Mouse (Mus musculus) CD8-positive naive resting alpha-beta T cell, adult 2 months (primary cell): Measurements from ENCODE around the gene Ugt1a2.
"Not testable (repeated sequence)": the region's sequence is repeated elsewhere in the genome, so short reads cannot be mapped to it uniquely, and the experiment has no call there.

Experiments
- DNase-seq, 2 experiments: peaks; one replicate each; pipeline ENCODE4 v3.0.0; 2022; ENCODE audit warnings: low read depth in 2 of 2, low spot score in 2 of 2

The Ugt1a2 gene

DNA sequence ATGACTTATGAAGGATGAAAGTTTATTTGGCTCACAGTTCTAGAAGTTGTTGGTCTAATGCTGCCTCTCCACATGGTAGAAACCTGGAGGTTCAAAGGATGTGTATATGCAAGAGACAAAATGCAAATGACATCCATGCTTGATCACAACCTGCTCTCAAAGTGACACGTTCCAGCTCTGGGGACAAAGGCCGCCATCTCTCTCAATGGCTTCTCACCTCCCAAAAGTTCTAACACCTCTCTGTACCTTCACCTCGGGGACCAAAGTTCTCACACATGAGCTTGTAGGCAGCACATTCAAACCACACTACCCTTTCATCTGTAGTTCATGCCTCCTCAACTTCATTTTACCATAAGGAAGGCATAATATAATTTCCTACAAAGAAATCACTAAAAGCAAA is 17.2 kb downstream of the Ugt1a2 start:
- DNase-seq, result peak in 1 of 2 experiments; percentile 1

GRCm38 (mm10) chr1:88218051-88218450 is 17.6 kb downstream of the Ugt1a2 start:
- peak; percentile 1 to 8 for DNase-seq

GRCm38 (mm10) chr1:88218591-88218990 is 18.2 kb downstream of the Ugt1a2 start:
- peak in 1 of 2 experiments; percentile 1 for DNase-seq

- DNase-seq, result peak in 1 of 2 experiments; percentile 1
These were observed 18.7 kb downstream of the Ugt1a2 start for GRCm38 (mm10) chr1:88219054-88219453.

- peak; percentile 1 to 2 for DNase-seq
These were observed 19.9 kb downstream of the Ugt1a2 start for GRCm38 (mm10) chr1:88220336-88220735.

GRCm38 (mm10) chr1:88222216-88222615 is 21.8 kb downstream of the Ugt1a2 start:
- DNase-seq, result no peak

DNA sequence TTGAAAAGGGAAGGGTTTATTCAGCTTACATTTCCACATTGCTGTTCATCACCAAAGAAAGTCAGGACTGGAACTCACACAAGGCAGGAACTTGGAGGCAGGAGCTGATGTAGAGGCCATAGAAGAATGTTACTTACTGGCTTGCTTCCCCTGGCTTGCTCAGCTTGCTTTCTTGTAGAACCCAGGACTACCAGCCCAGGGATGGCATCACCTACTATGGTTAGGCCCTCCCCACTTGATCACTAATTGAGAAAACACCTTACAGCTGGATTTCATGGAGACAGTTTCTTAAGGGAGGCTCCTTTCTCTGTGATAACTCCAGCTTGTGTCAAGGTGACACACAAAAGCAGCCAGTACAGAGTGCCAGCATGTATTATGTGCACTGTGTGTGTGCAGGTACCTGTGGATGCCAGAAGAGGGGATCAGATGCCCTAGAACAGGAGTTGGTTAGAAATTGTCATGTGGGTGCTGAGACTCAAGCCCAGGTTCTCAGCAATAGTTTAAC is 22.7 kb downstream of the Ugt1a2 start:
- DNase-seq, result peak; percentile 4 to 16

- DNase-seq, result peak; percentile 1 to 7
These were observed 23.2 kb downstream of the Ugt1a2 start for GRCm38 (mm10) chr1:88223591-88223990.

DNA sequence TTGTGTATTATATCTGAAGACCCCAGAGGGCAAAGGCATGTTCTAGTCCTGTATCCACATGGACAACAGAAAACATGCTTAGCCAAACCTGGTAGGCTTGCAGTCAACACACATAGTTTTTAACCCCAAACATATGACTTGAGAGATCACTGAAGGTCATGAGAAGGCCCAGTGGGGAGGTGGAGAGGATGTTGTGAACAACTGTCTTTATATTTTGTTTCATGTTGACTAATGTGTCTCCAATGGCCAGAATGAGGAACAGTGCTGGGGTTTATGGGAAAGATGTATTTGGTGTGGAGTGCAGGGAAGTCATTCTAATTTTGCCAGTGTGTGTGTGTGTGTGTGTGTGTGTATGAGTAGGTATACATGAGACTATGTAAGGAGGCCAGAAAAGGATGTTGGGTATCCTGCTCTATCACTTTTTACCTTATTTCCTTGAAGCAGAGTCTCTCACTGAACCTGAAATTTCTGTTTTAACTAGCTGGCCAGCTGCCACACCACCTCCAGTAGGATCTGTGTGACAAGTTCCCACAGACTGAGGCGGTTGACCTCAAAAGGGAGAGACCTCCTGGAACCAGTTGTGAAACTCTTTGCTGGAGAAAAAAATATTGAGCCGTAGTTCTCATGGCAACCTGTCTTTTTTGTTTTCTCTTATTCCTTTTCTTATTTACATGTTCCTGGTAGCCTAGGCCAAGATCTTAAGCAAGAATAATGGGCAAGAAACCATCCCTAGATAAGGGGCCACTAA is 23.8 kb downstream of the Ugt1a2 start:
- DNase-seq, result peak in 1 of 2 experiments; percentile 2

- not testable (repeated sequence) for DNase-seq
These were observed 24.9 kb downstream of the Ugt1a2 start for GRCm38 (mm10) chr1:88225301-88225700.

- peak in 1 of 2 experiments; percentile 0 for DNase-seq
These were observed 25.3 kb downstream of the Ugt1a2 start for GRCm38 (mm10) chr1:88225741-88226140.

DNA sequence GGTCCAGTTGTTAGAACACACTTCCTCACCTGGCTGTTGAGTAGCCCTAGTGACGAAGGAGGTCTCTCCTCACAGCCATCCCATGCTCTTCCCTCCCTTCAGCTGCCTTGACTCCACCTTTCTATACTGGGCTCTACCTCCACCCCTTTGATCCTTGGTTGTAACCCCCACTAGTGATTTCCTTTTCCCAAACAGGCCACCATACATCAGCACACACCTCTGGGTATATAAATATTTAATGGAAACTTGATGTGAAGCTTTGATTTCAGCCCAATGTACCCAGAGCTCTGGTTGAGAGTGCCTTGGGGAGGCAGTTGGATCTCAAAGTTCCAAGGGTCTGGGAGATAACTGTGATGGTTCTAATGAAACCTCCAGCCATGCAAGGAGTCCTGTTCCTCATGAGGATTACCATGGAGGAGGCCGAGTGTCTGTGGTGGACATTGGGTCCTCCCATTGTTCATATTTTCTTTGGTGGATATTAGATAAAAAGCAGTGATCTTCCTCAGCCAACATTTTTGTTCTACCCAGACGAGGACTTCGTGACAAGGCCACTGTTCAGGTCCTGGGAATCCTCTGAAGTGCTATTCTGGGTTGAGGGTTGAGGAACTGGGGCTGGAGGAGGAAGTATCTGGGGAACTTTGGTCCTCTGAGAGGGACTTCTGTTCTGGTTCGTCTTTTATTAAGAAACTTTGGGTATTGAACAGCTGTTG is 26.4 kb downstream of the Ugt1a2 start, which contains the start of gene Mroh2a:
Gene Mroh2a, plus strand, starts transcription at position 317 of the 710 bp plus-strand sequence.
- peak in 1 of 2 experiments; percentile 0 for DNase-seq

DNA sequence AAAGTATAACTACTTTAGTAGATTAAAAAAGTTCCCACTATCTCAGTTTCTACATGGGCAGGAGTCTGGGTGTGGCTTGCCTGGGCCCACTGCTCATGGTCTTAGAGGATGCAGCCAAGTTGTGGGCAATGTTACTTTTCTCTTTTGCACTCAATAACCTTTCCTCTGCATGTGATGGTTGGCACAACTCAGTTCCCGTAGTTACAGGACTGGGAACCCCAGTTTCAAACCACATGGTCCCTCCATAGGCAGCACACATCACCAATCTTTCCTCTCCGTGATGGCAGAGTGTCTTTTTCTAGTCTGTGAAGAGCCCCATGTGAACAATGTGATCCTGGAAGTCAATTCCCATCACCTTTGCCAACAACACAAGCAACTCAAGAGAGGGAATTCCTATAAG is 27.1 kb downstream of the Ugt1a2 start:
- no peak for DNase-seq

- DNase-seq, result no peak
These were observed 27.7 kb downstream of the Ugt1a2 start for GRCm38 (mm10) chr1:88228121-88228520.

- no peak for DNase-seq
These were observed 29.2 kb downstream of the Ugt1a2 start for GRCm38 (mm10) chr1:88229566-88229965.

GRCm38 (mm10) chr1:88229986-88230385 is 29.6 kb downstream of the Ugt1a2 start:
- no peak for DNase-seq

- DNase-seq, result no peak
These were observed 30.0 kb downstream of the Ugt1a2 start for GRCm38 (mm10) chr1:88230421-88230820.

- no peak for DNase-seq
These were observed 30.8 kb downstream of the Ugt1a2 start for GRCm38 (mm10) chr1:88230981-88231802.

- DNase-seq, result no peak
These were observed 31.6 kb downstream of the Ugt1a2 start for GRCm38 (mm10) chr1:88231803-88232499.

- DNase-seq, result no peak
These were observed 32.4 kb downstream of the Ugt1a2 start for GRCm38 (mm10) chr1:88232664-88233380.
